Mouse (Mus musculus): ENCODE results near the gene Mrpl1. TPM values are rescaled to one million over a fixed set of nuclear protein-coding genes. Genes with fewer than 3 reads are reported as not detected.

Mrpl1 gene
- polyA plus RNA-seq, 1 experiment from 2014 or later, result 18.5 TPM

DNA sequence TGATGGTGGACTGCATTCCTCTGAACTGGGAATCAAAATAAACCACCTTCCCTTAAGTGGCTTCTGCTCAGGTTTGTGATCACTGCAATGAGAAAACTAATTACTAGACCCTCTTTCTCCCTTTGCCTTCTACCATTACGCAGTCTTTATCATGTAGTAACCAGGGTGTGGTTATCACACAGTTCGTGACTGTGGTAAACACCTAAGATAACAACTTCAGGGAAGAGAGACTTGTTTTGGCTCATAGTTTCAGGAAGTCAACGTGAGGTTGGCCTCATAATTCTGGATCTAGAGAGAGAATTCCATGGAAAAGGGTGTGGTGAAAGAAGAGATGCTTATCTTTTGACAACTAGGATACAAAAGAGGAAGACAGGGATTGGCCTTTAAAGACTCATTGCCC lies 9.0 kb upstream of the Mrpl1 start:
- Histone ChIP-seq H3K27ac (no peak overlapping the region), H3K27me3 (ENCODE audit: control insufficient read depth, insufficient read depth, low read length) (no peaks in the 10 kb centered on the region), H3K4me3 (replicated peaks; ENCODE audit: low read length) (no peak overlapping the region), H3K4me2 (replicated peaks) (no peak overlapping the region), H3K9me3 (ENCODE audit: control insufficient read depth, low read length) (no peaks in the 10 kb centered on the region), H3K4me1 (replicated peaks; ENCODE audit: control insufficient read depth, insufficient read depth, low read length) (no peaks in the 10 kb centered on the region), H3K36me3 (replicated peaks; ENCODE audit: control insufficient read depth, insufficient read depth) (no peaks in the 10 kb centered on the region), H3K9ac (no peak overlapping the region)
- no peak for ATAC-seq (ENCODE audit: low FRiP score)
- DNase-seq (ENCODE audit: low spot score), result no peak
- WGBS, result 86% methylated on average over 3 of the region's 3 CpGs

DNA sequence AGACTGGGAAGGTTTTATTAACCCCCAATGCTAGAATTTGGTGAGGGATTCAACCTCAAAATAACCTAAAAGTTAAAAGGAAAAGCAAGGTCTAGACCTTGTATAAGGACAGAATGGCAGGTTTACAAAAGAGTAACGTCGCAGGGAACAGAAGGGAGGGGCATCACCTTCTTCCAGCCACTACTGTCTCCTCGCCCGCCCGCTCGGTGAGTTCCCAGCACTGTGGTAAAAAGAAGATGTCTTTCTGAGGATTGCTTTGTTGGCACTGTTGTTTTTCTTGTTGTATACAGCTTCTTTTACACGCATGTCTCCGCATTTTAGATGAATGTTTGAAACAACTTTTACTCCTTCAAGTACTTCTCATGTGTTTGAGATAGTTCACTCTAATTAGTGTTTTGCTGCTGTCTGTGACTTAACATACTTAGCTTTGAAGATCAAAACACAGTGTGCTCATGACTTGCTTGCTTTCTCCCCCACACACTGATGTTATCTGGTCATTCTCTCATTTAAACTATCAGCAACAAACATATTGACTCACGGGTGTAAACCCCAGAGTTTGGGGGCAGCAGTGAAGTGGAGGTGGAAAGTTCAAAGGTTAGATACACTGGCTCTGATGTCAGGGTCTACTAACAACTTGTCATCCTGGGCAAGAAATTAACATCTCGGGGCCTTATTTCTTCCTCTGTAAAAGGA lies 7.7 kb upstream of the Mrpl1 start:
- Histone ChIP-seq H3K9me3 (ENCODE audit: control insufficient read depth, low read length) (no peaks in the 10 kb centered on the region), H3K27ac (no peak overlapping the region), H3K27me3 (ENCODE audit: control insufficient read depth, insufficient read depth, low read length) (no peaks in the 10 kb centered on the region), H3K9ac (no peak overlapping the region), H3K4me2 (replicated peaks) (no peak overlapping the region), H3K4me1 (replicated peaks; ENCODE audit: control insufficient read depth, insufficient read depth, low read length) (0 out of 2 replicates have a peak, but pooled peaks cover 1% of the 10 kb centered on the region), H3K36me3 (replicated peaks; ENCODE audit: control insufficient read depth, insufficient read depth) (no peaks in the 10 kb centered on the region), H3K4me3 (replicated peaks; ENCODE audit: low read length) (no peak overlapping the region)
- WGBS, result 79% methylated on average over 10 of the region's 10 CpGs
- no peak for DNase-seq (ENCODE audit: low spot score)
- ATAC-seq (ENCODE audit: low FRiP score), result no peak

DNA sequence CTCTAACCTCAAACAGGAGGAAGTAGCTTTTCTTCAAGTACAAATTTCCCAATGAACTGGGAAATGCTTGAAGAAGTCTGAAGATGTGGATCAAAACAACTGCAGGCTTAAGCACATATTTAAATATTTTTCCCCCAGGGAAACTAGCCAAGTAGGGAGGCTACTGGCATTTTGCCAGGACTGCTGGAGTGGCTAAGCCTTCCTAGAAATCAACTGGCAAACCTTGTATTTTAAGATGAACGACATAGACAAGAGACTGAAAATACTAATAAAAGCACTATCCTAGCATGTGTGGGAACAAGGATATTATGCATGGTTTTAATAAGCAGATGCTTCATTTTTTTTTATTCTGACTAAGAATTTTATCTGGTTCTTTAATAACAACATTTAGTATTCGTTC lies 2.4 kb upstream of the Mrpl1 start:
- ATAC-seq (ENCODE audit: low FRiP score) (no peak), DNase-seq (ENCODE audit: low spot score) (peak; percentile 51)
- WGBS, result 50% methylated on average over 2 of the region's 2 CpGs
- Histone ChIP-seq H3K4me3 (replicated peaks; ENCODE audit: low read length) (no peak overlapping the region), H3K9me3 (ENCODE audit: control insufficient read depth, low read length) (no peaks in the 10 kb centered on the region), H3K9ac (no peak overlapping the region), H3K27ac (no peak overlapping the region), H3K36me3 (replicated peaks; ENCODE audit: control insufficient read depth, insufficient read depth) (no peaks in the 10 kb centered on the region), H3K4me1 (replicated peaks; ENCODE audit: control insufficient read depth, insufficient read depth, low read length) (peaks cover 17% of the 10 kb centered on the region), H3K4me2 (replicated peaks) (no peak overlapping the region), H3K27me3 (ENCODE audit: control insufficient read depth, insufficient read depth, low read length) (no peaks in the 10 kb centered on the region)

DNA sequence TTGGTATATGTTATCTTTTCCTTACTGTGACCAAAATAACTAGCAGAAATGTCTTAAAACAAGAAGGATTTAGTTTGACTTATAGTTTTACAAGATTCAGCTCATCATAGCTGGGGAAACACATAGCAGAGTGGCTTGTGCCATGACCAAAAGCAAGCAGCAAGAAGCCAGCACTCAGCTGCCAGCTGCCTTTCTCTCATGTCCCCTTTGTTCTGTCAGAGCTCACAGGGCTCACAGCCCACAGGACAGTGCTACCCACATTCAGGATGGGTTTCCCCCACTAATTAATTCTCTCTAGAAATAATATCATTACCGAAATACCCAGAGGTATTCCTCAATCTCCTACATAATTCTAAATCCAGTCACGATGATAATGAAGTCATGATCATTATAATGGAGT lies 1.8 kb upstream of the Mrpl1 start:
- DNase-seq (ENCODE audit: low spot score) (no peak), ATAC-seq (ENCODE audit: low FRiP score) (no peak)
- H3K27me3 ChIP-seq (ENCODE audit: control insufficient read depth, insufficient read depth, low read length), result no peaks in the 10 kb centered on the region
- peaks cover 17% of the 10 kb centered on the region for H3K4me1 ChIP-seq (replicated peaks; ENCODE audit: control insufficient read depth, insufficient read depth, low read length)
- no peak overlapping the region; the same call in 1 of the 2 replicates for H3K27ac ChIP-seq
- no peaks in the 10 kb centered on the region for H3K9me3 ChIP-seq (ENCODE audit: control insufficient read depth, low read length)
- no peaks in the 10 kb centered on the region for H3K36me3 ChIP-seq (replicated peaks; ENCODE audit: control insufficient read depth, insufficient read depth)
- 57% methylated on average over 2 of the region's 2 CpGs for WGBS
- H3K4me3 ChIP-seq (replicated peaks; ENCODE audit: low read length), result no peak overlapping the region
- no peak overlapping the region for H3K4me2 ChIP-seq (replicated peaks)
- no peak overlapping the region for H3K9ac ChIP-seq

DNA sequence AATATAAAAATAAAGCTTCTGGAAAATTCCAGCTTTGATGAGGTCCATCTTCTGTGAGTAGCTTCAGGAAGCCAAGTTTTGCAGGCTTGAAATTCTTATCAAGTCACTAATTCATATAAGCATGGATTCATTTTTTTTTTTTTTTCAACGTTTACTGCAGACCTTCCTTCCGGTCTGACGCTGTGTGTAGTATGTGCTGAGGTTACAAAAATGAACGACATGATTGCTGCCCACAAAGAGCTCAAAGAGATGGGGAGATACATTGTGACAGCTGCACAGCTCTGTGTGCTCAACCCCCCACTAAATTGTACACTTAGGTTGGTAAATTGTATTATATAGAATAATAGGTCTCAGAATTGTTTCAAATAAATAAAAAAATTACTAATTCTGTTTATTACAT lies 750 bp upstream of the Mrpl1 start:
- Histone ChIP-seq H3K36me3 (replicated peaks; ENCODE audit: control insufficient read depth, insufficient read depth) (no peaks in the 10 kb centered on the region), H3K27me3 (ENCODE audit: control insufficient read depth, insufficient read depth, low read length) (no peaks in the 10 kb centered on the region), H3K4me2 (replicated peaks) (peak overlapping the region; percentile 82), H3K9me3 (ENCODE audit: control insufficient read depth, low read length) (no peaks in the 10 kb centered on the region), H3K4me3 (replicated peaks; ENCODE audit: low read length) (peak overlapping the region; percentile 94; the same call in 1 of the 2 replicates), H3K9ac (no peak overlapping the region), H3K27ac (no peak overlapping the region), H3K4me1 (replicated peaks; ENCODE audit: control insufficient read depth, insufficient read depth, low read length) (peaks cover 17% of the 10 kb centered on the region)
- 67% methylated on average over 4 of the region's 4 CpGs for WGBS
- ATAC-seq (ENCODE audit: low FRiP score) (no peak), DNase-seq (ENCODE audit: low spot score) (no peak)

DNA sequence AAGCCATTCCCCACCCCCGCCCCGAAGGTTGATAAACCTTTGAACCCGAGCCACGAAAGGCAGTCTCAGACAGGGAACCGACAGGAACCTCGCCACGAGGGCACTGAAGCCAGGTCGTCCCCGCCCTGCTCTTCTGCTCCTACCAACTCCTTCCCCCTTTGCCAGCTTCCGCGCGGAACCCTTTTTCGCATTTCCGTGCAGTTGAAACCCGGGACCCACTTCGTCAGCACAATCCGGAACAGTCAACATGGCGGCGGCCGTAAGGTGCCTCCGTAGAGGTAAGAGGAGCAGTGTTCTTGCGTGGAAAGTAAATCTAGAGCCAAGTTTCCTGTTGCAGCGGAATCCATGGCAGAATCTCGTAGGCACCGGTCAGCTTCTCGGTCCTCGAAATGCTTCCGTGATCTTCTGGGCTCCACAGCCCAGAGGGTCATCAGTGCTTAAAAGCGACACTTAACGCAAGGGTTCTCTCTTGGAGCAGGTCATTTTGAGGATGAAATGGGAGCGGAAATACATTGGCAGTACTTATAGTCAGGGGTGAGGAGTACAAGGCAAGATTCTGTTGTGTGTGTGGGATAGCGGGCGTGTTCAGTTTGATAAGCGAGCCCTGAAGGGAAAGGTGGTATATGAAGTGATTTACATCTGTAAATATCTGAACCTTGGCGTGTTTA lies 757 bp downstream of the Mrpl1 start:
- Histone ChIP-seq H3K4me3 (replicated peaks; ENCODE audit: low read length) (peak overlapping the region; percentile 94), H3K27me3 (ENCODE audit: control insufficient read depth, insufficient read depth, low read length) (no peaks in the 10 kb centered on the region), H3K4me1 (replicated peaks; ENCODE audit: control insufficient read depth, insufficient read depth, low read length) (peaks cover 17% of the 10 kb centered on the region), H3K9ac (peak overlapping the region; percentile 83), H3K4me2 (replicated peaks) (peak overlapping the region; percentile 82), H3K27ac (peak overlapping the region; percentile 86), H3K9me3 (ENCODE audit: control insufficient read depth, low read length) (no peaks in the 10 kb centered on the region), H3K36me3 (replicated peaks; ENCODE audit: control insufficient read depth, insufficient read depth) (peaks cover 8% of the 10 kb centered on the region)
- DNase-seq (ENCODE audit: low spot score) (peak; percentile 93), ATAC-seq (ENCODE audit: low FRiP score) (peak; percentile 96)
- WGBS, result under 1% methylated on average over 35 of the region's 35 CpGs

DNA sequence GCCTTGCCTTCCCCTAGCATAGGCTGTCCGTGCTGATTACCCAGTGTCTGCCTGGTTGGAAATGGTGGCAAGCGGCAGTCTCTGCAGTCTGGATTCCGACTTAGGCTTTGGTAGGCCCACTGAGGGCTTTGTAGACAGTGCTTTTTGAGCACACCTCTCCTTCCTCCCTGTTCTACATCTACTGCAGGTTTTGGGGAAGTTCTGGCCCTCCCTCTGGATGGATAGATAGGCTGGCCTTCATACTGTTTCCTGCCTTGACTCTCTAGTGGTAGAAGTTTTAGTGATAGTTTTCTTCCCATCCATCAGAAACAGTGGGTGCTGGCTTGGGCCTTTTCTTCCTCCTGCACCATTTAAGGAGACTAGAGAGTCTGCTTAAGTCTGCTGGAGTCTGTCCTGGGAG lies 9.4 kb downstream of the Mrpl1 start:
- no peak overlapping the region for H3K9ac ChIP-seq
- no peak overlapping the region for H3K4me2 ChIP-seq (replicated peaks)
- H3K27ac ChIP-seq, result no peak overlapping the region
- peaks cover 7% of the 10 kb centered on the region for H3K36me3 ChIP-seq (replicated peaks; ENCODE audit: control insufficient read depth, insufficient read depth)
- H3K27me3 ChIP-seq (ENCODE audit: control insufficient read depth, insufficient read depth, low read length), result no peaks in the 10 kb centered on the region
- no peaks in the 10 kb centered on the region for H3K9me3 ChIP-seq (ENCODE audit: control insufficient read depth, low read length)
- 63% methylated on average over 3 of the region's 3 CpGs for WGBS
- no peak overlapping the region for H3K4me3 ChIP-seq (replicated peaks; ENCODE audit: low read length)
- no peaks in the 10 kb centered on the region; the same call in 1 of the 2 replicates for H3K4me1 ChIP-seq (replicated peaks; ENCODE audit: control insufficient read depth, insufficient read depth, low read length)
- ATAC-seq (ENCODE audit: low FRiP score) (no peak), DNase-seq (ENCODE audit: low spot score) (no peak)

DNA sequence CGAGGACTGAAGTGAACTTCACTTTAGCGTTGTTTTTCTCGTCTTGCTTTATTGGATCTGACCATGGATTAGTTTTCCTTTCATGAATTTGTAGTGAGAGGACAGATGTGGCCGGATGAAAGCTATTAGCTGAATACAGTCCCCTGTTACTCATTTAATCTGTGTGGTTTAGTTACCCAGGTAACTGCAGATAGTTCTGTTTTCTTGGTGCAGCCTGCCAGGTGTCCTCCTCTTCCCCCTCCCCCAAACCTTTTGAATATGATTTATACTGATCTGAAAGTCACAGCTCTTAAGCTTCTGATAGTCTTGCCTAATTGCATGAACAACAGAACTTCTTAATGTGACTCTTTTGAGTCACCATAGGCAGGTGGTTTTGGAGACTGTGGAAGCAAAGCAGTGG lies 10.2 kb downstream of the Mrpl1 start:
- Histone ChIP-seq H3K9ac (no peak overlapping the region), H3K36me3 (replicated peaks; ENCODE audit: control insufficient read depth, insufficient read depth) (peaks cover 4% of the 10 kb centered on the region), H3K27ac (no peak overlapping the region), H3K27me3 (ENCODE audit: control insufficient read depth, insufficient read depth, low read length) (no peaks in the 10 kb centered on the region), H3K4me1 (replicated peaks; ENCODE audit: control insufficient read depth, insufficient read depth, low read length) (no peaks in the 10 kb centered on the region; the same call in 1 of the 2 replicates), H3K4me3 (replicated peaks; ENCODE audit: low read length) (no peak overlapping the region), H3K4me2 (replicated peaks) (no peak overlapping the region), H3K9me3 (ENCODE audit: control insufficient read depth, low read length) (no peaks in the 10 kb centered on the region)
- ATAC-seq (ENCODE audit: low FRiP score), result no peak
- DNase-seq (ENCODE audit: low spot score), result no peak
- 76% methylated on average over 4 of the region's 4 CpGs for WGBS

DNA sequence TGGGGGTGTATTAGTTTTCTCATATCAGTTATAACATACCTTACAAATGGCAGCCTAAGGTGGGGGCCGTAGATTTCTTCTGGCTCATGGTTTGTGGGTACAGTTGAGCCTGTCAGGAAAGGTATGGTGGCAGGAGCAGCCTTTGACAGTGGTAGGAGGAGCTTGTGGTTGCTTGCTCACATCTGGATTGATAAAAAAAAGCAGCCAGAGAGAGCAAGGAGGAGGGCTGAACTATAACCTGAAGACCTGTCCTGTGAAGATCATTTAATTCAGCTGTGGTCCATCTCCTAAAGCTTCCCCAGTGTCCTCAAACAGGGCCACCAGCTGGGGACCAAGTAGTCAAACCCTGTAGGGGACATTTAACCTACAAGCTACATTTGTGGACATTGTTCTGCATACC lies 12.0 kb downstream of the Mrpl1 start:
- no peak overlapping the region for H3K27ac ChIP-seq
- no peak for DNase-seq (ENCODE audit: low spot score)
- H3K4me2 ChIP-seq (replicated peaks), result no peak overlapping the region
- no peak for ATAC-seq (ENCODE audit: low FRiP score)
- no peak overlapping the region for H3K9ac ChIP-seq
- H3K36me3 ChIP-seq (replicated peaks; ENCODE audit: control insufficient read depth, insufficient read depth), result peaks cover 13% of the 10 kb centered on the region
- no peaks in the 10 kb centered on the region; the same call in 1 of the 2 replicates for H3K4me1 ChIP-seq (replicated peaks; ENCODE audit: control insufficient read depth, insufficient read depth, low read length)
- H3K4me3 ChIP-seq (replicated peaks; ENCODE audit: low read length), result no peak overlapping the region
- H3K27me3 ChIP-seq (ENCODE audit: control insufficient read depth, insufficient read depth, low read length), result no peaks in the 10 kb centered on the region
- WGBS, result 100% methylated on average over 1 of the region's 1 CpGs
- H3K9me3 ChIP-seq (ENCODE audit: control insufficient read depth, low read length), result no peaks in the 10 kb centered on the region
